Mouse (Mus musculus) layer of hippocampus, adult 18-20 months (tissue): ENCODE data around the gene Adam17. TPM values are rescaled to one million over a fixed set of nuclear protein-coding genes. Genes with fewer than 3 reads are reported as not detected.
A peak's percentile ranks its signal among the peaks of the same experiment; 100 is the strongest.
"Not testable (repeated sequence)": the region's sequence is repeated elsewhere in the genome, so short reads cannot be mapped to it uniquely, and the experiment has no call there.

Experiments
- DNase-seq, 2 experiments: peaks; one replicate each; pipeline ENCODE4 v3.0.0; 2022; ENCODE audit warnings: low spot score in 2 of 2
- long read RNA-seq: library from polyadenylated mRNA; stranded (forward); transcript quantifications from one replicate; pipeline ENCODE4 v2.0.0, GENCODE M21; 2021
- total RNA-seq, 2 experiments: library from RNA; stranded (reverse); gene quantifications; 2 replicates each; pipeline ENCODE4 v1.2.3; 2021

Gene Adam17
- 10 to 100 TPM; 13.6 to 14.3 TPM for total RNA-seq
- long read RNA-seq, full-length matches to known transcripts = 11 of 16 reads
- long read RNA-seq, partial matches to known transcripts = 5 of 16 reads
- long read RNA-seq, other reads (novel, unspliced or antisense) = 0 of 16 reads

DNA sequence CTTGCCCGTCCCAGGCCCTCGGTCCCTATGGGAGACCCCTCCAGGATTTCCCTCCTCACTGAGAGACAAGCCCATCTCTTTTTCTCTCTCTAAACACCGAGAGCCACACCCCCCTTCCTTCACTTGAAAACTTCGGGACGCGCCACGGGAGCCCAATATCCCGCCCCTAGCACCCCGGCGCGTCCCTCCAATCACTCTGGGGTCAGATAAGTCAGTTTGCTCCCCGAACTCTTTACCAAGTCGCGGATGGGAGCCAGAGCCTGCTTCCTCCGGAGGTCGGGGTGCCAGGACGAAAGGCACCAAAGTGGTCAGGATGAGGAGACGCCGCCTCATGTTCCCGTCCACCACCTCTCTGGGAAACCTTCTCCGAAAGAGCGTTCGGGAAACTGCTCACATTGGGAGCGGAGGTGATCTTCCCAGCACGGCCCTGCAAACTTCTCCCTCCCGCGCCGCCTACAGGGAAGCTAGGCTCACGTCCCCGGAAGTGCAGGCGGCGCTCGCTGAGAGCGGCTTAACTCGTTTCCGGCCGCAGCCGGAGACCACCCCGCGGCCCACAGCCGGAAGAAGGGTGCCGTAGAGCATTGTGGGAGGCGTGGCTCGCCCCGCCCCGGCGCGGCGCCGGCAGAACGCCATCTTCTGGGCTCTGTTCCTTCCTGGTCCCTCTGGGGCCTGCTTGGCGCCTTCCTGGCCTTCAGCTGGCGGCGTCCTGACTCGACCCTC lies at the start of gene Adam17:
TSS of gene Adam17 (minus strand) at position 533 of the 720 bp plus-strand sequence.
- peak; percentile 96 to 97 for DNase-seq

DNA sequence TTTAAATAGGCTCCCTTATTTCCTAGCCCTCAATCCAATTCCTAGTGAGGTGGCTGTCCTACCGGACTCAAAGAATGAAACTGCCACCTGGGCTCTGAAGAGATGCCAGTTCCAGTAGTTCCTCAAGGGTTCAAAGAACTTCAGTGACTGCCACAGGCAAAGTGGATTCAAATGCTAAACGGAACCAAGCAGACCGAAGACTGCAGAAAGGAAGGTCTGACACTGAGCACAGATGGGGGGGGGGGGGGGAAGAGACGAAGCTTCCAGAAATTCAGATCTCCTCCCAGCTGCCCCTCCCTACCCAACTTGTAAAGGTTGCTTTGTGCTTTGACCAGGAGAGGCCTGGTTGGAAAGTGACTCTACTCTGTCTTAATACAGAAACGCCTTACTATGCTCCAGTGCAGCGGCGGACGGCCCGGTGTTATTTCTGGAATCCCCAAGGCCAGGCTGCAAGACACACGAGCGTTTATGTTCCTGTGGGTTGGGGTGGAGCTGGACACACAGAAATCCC lies 45.2 kb upstream of the Adam17 start:
- peak in 1 of 2 experiments; percentile 26 for DNase-seq

DNA sequence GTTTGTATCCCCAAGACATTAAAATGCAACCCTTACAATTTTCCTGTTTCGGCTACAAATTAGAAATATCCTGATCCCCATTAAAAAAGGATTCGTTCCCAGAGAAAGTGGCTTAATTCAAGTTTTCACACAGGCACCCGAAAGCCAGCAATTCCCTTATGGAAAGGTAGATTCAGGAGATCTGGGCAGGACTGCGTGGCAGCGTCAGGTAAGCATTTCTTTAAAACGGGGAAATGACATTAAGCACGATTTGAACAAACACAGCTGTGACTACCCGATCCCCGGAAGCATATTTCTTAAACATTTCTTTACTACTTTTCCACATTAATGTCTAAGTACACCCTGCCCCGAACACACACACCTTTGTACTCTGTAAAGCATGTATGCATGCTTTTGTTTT lies 44.7 kb upstream of the Adam17 start:
- DNase-seq = no peak

- DNase-seq = peak; percentile 97 to 99
These were observed 44.0 kb upstream of the Adam17 start, which contains the start of gene Ywhaq for GRCm38 (mm10) chr12:21417100-21418070. Ywhaq (minus strand) TSS chr12:21417637.

DNA sequence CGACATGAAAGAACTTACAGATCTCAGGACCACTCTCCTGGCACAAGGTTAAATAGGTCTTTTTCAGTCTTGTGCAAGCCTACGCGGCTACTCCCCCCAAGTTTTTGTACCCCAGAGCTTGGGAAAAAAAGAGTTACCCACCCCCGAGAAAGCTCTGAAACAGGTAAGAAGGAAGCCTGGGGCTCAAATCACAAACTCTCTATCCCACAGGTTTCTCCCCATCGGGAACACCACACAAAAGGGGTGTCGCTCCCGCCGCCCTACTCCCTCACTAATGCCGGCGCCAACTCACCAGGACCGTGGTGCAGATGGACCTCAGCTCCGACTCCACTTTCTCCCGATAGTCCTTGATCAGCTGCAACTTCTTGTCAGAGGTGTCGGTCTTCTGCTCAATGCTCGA lies 43.1 kb upstream of the Adam17 start:
- DNase-seq = no peak

DNA sequence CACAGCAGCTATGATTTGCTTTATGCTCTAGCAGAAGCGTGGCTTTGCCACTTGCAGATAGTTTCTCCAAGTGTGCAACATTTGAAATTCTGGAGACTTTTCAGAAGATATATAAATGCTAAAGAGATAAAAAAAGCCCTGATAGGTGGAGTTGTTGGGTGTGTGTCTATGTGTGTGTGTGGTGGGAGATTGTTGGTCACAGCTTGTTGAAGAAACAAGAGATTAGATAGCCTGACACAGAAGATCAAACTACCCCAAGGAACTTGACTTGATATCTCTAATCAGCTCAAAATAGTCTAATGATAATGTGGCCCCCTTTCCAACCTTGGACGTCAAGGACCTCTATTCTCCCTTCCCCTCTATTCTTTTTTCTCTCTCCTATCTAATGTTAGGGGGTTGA lies 37.2 kb upstream of the Adam17 start:
- no peak for DNase-seq

- DNase-seq = no peak
These were observed 36.2 kb upstream of the Adam17 start for GRCm38 (mm10) chr12:21409651-21410050.

GRCm38 (mm10) chr12:21408789-21409367 lies 35.4 kb upstream of the Adam17 start:
- DNase-seq = no peak

DNA sequence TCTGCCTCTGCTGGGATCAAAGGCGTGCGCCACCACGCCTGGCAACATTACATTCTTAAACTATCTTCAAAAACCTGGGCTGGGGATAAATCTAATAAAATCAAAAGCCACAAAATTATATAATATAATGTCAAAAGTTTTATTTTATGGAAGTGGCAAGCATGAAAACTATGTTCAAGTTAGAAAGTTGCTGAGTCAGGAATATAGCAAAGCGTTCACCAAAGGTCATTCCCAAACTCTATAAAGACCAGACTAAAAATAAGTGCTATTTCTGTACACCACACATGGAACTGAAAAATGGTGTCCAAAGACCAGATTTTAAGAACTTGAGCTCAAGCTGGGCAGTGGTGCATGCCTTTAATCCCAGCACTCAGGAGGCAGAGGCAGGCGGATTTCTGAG lies 29.3 kb upstream of the Adam17 start:
- DNase-seq = no peak

DNA sequence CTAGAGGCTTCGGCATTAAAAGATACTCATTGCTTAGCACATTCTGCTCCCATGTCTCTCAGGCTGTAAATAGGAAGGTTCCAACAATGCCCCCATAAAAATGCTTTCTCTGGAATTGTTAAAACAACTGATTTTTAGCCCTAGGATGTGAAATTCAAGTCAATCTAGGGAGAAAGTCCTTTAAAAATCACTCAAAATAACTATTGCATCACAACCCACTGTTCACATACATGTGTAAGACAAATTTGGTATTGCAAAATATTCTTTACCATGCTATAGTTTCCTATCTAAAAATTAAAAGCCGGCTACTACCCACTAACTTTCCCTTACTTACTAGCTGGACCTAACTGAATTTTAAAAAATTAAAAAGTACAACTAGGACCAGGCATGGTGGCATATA lies 12.8 kb upstream of the Adam17 start:
- no peak for DNase-seq

DNA sequence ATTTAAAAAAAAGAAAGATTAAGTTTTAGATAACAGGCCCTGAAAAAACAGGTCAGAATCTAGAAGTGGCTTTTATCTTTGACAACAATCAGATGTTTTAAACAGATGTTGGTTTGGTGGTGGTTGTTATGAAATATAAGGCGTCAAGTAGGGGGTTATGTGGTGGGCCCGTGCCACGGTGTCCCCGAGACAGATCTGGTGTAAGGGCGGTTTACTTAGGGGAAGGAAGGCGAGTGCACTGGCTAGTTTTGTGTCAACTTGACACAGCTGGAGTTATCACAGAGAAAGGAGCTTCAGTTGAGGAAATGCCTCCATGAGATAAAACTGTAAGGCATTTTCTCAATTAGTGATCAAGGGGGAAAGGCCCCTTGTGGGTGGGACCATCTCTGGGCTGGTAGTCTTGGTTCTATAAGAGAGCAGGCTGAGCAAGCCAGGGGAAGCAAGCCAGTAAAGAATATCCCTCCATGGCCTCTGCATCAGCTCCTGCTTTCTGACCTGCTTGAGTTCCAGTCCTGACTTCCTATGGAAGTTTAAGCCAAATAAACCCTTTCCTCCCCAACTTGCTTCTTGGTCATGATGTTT lies 5.4 kb upstream of the Adam17 start:
- not testable (repeated sequence) for DNase-seq

GRCm38 (mm10) chr12:21375376-21376157 lies 2.1 kb upstream of the Adam17 start:
- DNase-seq = no peak

GRCm38 (mm10) chr12:21373820-21374475 lies 516 bp upstream of the Adam17 start:
- no peak for DNase-seq

DNA sequence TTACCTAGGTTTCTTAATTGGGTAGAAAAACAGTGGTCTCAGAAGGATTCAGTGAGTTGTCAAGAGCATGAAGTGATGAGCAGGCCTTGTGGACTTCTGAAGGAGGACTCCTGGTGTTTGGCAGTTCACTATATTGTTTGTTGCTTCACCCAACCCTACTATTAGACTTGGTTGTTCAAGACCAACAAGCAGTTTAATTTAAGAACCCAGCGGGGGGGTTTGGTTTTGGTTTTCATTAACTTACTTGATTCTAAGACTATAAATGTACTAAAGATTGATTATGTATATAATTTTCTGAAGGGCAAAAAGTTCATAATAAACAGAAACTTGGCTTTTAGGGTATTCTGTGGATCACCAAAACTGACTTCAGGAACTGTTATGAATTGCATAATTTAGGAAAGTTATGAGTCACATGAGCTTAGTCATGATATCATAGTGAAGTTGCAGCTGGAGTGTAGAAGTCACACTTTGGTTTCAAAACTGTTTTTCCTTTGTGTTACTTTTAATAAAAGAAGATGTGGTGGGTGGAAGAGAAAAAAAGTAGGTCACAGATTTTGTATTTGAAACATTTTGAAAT lies 3.3 kb downstream of the Adam17 start:
- no peak for DNase-seq

GRCm38 (mm10) chr12:21369087-21369410 lies 4.4 kb downstream of the Adam17 start:
- DNase-seq = no peak

- DNase-seq = no peak
These were observed 4.9 kb downstream of the Adam17 start for GRCm38 (mm10) chr12:21368376-21369086.

DNA sequence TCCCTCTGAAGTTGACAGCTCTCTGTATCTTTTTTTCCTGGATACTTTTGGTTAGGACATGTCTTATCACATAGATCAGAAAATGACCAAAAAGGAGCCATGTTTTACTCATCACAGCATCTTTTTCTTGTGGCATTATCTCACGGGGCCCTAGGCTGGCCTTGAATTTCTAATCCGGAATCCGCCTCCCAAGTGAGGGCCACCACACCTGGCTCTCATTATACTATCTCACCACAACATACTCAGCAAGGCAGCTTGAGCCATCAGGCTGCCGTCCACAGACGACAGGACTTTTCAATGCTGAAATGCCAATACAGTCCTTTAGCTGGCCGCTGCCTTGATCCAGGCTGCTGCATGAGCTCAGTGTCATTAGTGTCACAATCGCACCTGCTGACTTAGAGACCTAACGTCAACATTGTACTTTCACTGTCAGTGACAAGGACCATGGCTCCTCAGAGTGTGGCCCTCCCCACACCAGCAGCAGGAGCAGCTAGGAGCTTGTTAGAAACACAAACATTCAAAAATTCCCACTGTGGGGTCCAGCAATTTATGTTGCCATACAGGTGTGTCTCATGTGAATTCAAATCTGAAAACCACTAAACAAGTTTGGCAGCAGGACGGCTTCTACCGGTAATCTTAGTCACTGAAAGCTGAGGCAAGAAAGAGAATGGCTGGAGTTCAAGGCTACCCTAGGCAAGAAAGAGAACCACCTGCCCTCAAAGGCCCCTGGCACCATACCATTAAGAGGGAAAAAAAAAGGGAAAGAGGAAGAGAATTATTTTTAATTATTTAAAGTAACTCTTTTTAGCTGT lies 8.6 kb downstream of the Adam17 start:
- no peak for DNase-seq

- DNase-seq = no peak
These were observed 10.2 kb downstream of the Adam17 start for GRCm38 (mm10) chr12:21363195-21363594.
